Mouse (Mus musculus): ENCODE measurements at regions not wholly inside any gene's neighbourhood (a gene's known extent, or its start where the extent isn't known, plus 50 kb on each side); places are given as distances from the start of the nearest gene placed in this dataset.

- DNase-seq (ENCODE audit: low read depth): no peak
These were observed 231.2 kb upstream of the N4bp1 start for GRCm38 (mm10) chr8:87116190-87116765.

GRCm38 (mm10) chr8:87112355-87112754 lies 227.3 kb upstream of the N4bp1 start:
- DNase-seq (ENCODE audit: low read depth): no peak

- no peak for DNase-seq (ENCODE audit: low read depth)
These were observed 220.0 kb upstream of the N4bp1 start for GRCm38 (mm10) chr8:87105106-87105505.

- no peak for DNase-seq (ENCODE audit: low read depth)
These were observed 210.2 kb upstream of the N4bp1 start for GRCm38 (mm10) chr8:87095211-87095610.

- no peak for DNase-seq (ENCODE audit: low read depth)
These were observed 209.6 kb upstream of the N4bp1 start for GRCm38 (mm10) chr8:87094685-87095084.

GRCm38 (mm10) chr8:87093716-87094115 lies 208.7 kb upstream of the N4bp1 start:
- no peak for DNase-seq (ENCODE audit: low read depth)

- no peak for DNase-seq (ENCODE audit: low read depth)
These were observed 208.0 kb upstream of the N4bp1 start for GRCm38 (mm10) chr8:87093081-87093480.

- peak; percentile 29 for DNase-seq (ENCODE audit: low read depth)
These were observed 202.5 kb upstream of the N4bp1 start for GRCm38 (mm10) chr8:87087451-87088095.

GRCm38 (mm10) chr8:87078260-87078659 lies 193.2 kb upstream of the N4bp1 start:
- DNase-seq (ENCODE audit: low read depth): no peak

GRCm38 (mm10) chr8:87075921-87076320 lies 190.9 kb upstream of the N4bp1 start:
- no peak for DNase-seq (ENCODE audit: low read depth)

- peak; percentile 96 for DNase-seq (ENCODE audit: low read depth)
These were observed 186.2 kb upstream of the N4bp1 start for GRCm38 (mm10) chr8:87071224-87071623.

GRCm38 (mm10) chr8:87067106-87067505 lies 182.0 kb upstream of the N4bp1 start:
- DNase-seq (ENCODE audit: low read depth): no peak

- no peak for DNase-seq (ENCODE audit: low read depth)
These were observed 179.7 kb upstream of the N4bp1 start for GRCm38 (mm10) chr8:87064768-87065167.

GRCm38 (mm10) chr8:87064250-87064747 lies 179.2 kb upstream of the N4bp1 start:
- no peak for DNase-seq (ENCODE audit: low read depth)

- DNase-seq (ENCODE audit: low read depth): no peak
These were observed 178.5 kb upstream of the N4bp1 start for GRCm38 (mm10) chr8:87063588-87063987.

- no peak for DNase-seq (ENCODE audit: low read depth)
These were observed 164.7 kb upstream of the N4bp1 start for GRCm38 (mm10) chr8:87049746-87050145.

- no peak for DNase-seq (ENCODE audit: low read depth)
These were observed 164.1 kb upstream of the N4bp1 start for GRCm38 (mm10) chr8:87049196-87049595.

- DNase-seq (ENCODE audit: low read depth): no peak
These were observed 161.5 kb upstream of the N4bp1 start for GRCm38 (mm10) chr8:87046590-87046989.

GRCm38 (mm10) chr8:87043016-87043415 lies 158.0 kb upstream of the N4bp1 start:
- no peak for DNase-seq (ENCODE audit: low read depth)

GRCm38 (mm10) chr8:87037620-87038380 lies 152.7 kb upstream of the N4bp1 start:
- no peak for DNase-seq (ENCODE audit: low read depth)

GRCm38 (mm10) chr8:87035996-87036395 lies 150.9 kb upstream of the N4bp1 start:
- no peak for DNase-seq (ENCODE audit: low read depth)

GRCm38 (mm10) chr8:87028171-87028570 lies 143.1 kb upstream of the N4bp1 start:
- no peak for DNase-seq (ENCODE audit: low read depth)

- DNase-seq (ENCODE audit: low read depth): no peak
These were observed 140.9 kb upstream of the N4bp1 start for GRCm38 (mm10) chr8:87025946-87026345.
